Mouse (Mus musculus) cerebellum, adult 9-11 months (tissue): ENCODE data around the gene Aox1.

ENCODE experiments used
- DNase-seq: peaks from one replicate; pipeline ENCODE4 v3.0.0; 2022

The Aox1 gene

DNA sequence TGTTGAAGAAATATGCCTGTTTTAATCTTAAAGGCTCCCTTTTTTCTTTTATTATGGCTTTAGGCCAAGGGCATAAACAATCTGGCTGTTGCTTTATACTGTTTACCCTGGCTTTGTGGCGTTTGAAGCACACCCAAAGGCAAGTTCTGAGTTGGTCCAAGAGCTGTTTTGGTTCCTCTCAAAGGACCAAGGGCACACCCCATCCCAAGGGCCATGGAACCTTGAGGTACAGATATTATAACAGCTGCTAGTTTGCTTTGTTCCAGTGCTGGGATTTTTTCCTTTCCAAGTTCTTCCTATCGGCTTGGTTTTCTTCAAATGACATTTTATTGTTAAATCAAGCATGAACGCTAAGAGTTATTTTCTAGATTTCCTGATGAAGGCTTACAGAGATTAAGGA, 35.9 kb downstream of the Aox1 start:
- DNase-seq, result no peak

DNA sequence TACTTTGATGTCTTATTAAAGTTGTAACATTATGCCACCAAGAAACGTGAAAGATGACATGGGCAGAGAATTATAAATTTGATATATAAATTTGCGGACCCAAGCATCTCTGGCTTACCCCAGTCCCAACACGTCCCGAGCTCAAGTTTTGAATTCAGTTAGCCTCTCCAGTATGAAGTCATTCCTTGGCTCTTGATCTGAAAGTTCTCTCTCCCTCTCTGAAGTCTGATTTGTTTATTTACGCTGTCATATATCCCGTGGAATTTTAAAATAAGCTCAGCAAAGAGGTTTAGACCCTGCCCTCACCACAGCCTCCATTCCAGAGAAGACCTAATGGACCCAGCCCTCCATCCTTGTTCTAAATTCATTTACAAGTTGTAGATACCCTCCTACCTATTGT, 39.5 kb downstream of the Aox1 start:
- no peak for DNase-seq

- no peak for DNase-seq
Observed at GRCm38 (mm10) chr1:58070091-58070490, 40.4 kb downstream of the Aox1 start.

- DNase-seq, result no peak
Observed at GRCm38 (mm10) chr1:58071006-58071405, 41.3 kb downstream of the Aox1 start.

DNA sequence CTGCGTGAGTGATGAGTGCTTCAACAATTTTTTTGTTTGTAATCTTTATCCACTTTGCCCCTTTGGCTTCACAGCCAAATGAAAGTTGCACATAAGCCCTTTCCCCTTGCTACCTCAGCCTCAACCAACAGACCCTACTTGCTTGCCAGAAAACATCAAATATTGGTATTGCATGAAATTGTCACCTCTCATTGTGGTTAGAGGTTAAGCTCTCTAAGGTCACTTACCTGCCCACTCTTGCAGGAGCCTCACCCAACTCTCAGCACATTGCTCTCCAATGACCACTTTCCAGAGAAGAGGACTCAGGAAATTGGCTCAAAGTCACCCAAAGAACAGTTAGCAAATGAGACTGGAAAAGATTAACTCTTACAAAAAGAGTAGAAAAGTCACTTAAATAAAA, 41.8 kb downstream of the Aox1 start:
- no peak for DNase-seq

DNA sequence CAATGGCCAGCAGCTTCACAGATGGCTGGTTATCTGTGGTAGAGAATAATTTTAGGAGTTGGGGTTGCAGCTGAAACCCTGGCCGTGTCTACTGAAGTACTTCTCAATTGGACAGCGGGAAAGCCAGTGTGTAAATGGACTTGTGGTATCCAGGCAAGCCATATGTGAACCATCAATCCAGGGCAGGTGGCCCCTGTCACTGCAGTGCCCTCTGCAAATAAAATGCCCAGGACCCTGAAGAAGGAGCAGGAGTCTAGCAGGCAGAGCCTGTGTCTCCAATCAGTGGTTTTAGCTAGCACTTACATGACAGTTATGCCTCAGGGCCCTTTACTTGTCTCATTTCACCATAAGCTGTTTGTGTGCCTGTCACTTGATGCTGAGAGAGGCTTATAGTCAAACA, 42.7 kb downstream of the Aox1 start:
- no peak for DNase-seq

GRCm38 (mm10) chr1:58072991-58073730, 43.4 kb downstream of the Aox1 start:
- DNase-seq, result no peak

- no peak for DNase-seq
Observed at GRCm38 (mm10) chr1:58074266-58074665, 44.5 kb downstream of the Aox1 start.

DNA sequence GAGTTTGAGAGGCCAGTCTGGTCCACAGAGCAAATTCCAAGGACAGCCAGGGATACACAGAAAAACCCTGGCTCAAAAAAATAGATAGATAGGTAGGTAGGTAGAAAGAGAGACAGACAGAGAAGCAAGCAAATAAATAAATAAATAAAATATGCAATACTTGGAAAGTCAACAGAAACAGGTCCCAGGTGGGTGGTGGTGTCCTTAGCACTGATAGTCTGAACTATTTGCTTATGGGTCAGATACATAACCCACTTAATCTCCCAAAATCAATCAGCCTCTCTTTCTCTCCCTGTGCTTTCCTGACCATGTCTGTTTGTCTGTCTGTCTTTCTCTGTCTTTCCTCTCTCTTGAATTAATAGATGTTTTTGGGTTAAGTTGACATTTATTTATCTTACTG, 48.2 kb downstream of the Aox1 start:
- no peak for DNase-seq

DNA sequence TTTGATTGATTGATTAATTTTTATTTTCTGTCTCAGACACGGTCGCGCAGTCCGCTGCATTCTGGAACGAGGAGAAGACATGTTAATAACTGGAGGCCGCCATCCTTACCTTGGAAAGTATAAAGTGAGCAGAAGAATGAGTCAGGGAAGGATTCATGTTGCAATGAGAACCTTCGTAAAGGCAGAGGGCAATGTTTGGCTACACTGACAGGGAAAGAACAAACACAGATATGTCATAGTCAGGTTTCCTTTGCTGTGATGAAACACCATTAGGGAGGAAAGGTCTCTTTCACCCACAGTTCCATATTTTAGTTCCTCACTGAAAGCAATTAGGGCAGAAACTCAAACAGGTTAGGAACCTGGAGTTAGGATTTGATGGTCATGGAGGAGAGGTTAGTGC, 48.7 kb downstream of the Aox1 start:
- DNase-seq, result no peak

DNA sequence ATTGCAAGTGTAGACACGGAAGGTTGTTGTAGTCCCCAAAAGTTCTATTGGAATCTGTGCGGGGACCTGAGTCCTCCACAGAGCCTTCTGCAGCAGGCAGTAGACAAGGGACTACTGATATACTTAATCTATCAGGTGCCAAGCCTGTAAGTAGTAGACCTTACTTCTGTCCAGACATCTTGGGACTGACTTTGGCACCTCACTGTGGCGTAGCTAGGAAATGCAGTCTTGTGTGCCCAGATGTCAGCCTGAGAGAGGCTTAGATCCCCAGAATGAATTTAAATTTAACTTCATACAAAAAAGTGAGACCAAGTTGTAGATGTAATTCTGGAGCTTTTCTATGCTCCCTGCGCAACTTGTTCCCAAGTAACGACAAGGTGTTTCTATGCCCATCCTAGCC, 50.0 kb downstream of the Aox1 start:
- DNase-seq, result no peak

DNA sequence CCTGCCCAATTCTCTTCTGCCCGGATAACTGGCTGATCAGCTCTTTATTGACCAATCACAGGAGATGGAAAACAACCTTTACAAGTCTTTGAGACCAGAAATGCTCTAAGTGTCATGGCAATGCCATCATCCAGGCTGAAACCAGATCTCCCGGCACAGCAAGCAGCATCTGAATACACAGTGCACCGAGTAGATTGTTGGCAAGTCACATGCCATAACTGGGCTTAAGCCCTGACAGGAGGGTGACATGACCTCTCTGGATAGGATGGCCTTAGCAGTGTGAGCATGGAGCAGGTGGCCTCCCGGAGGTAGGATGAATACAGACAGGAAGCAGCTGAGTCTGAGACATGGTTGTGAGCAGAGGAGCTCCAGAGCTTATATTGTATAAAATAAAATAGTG, 50.7 kb downstream of the Aox1 start:
- no peak for DNase-seq

DNA sequence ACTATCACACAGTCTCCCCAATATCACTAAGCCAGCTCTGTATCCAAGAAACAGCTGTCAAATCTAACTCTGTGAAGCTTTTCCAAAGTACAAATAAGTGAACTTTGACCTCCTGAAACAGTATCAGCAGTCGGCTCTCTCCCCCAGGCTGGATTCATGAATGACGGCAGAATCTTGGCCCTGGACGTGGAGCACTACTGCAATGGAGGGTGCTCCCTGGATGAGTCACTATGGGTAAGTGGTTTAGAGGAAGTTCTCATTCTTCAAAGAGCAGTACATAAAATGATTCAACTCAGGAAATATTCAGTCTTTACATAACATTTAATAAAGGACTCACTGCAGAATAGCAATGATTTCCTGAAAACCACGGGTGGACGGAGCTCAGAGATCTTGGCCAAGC, 51.6 kb downstream of the Aox1 start:
- DNase-seq, result no peak

- no peak for DNase-seq
Observed at GRCm38 (mm10) chr1:58089316-58089715, 59.6 kb downstream of the Aox1 start.

GRCm38 (mm10) chr1:58090191-58090590, 60.5 kb downstream of the Aox1 start:
- no peak for DNase-seq

DNA sequence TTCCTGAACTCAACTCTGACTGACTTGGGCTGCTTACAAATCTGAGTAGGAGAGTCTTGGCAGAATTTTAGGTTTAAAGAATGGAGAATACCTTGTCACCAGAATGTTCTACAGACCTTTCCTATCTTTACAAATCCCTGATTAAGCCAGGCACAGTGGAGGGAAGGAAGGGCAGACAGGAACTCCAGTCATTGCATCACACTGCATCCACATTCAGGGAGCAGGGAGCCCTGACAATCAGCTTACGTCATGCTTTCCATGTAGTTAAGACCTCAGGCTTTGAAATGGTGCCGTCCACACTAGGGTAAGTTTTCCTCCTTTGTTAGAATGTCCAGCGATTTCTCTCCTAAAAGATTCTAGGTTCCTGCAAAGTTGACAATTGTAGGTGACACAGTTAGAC, 61.5 kb downstream of the Aox1 start:
- no peak for DNase-seq

GRCm38 (mm10) chr1:58091992-58092560, 62.3 kb downstream of the Aox1 start:
- DNase-seq, result no peak

- DNase-seq, result no peak
Observed at GRCm38 (mm10) chr1:58097338-58097737, 67.6 kb downstream of the Aox1 start.

- no peak for DNase-seq
Observed at GRCm38 (mm10) chr1:58099119-58099518, 69.4 kb downstream of the Aox1 start.

- no peak for DNase-seq
Observed at GRCm38 (mm10) chr1:58101531-58102146, 71.9 kb downstream of the Aox1 start.

DNA sequence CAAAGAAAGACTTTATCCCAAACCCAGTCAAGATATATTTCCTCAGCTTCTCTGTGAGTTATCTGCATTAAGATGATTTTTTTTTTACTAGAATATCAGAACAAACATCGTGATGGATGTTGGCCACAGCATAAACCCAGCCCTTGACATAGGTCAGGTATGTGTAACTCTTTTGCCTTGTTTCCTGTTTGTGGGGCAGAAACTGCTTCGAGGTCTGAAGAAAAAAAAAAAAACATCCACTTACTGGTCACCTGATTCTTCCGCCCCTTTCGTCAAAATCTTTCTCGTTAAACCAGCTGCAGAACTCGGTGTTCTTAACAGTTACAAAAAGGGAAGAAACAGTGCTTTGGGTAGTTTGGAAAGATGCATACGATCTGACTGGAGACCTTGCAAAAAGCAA, 72.8 kb downstream of the Aox1 start:
- DNase-seq, result no peak

- no peak for DNase-seq
Observed at GRCm38 (mm10) chr1:58105685-58106084, 76.0 kb downstream of the Aox1 start.

- no peak for DNase-seq
Observed at GRCm38 (mm10) chr1:58107066-58107465, 77.3 kb downstream of the Aox1 start.

- no peak for DNase-seq
Observed at GRCm38 (mm10) chr1:58110241-58110640, 80.5 kb downstream of the Aox1 start.

DNA sequence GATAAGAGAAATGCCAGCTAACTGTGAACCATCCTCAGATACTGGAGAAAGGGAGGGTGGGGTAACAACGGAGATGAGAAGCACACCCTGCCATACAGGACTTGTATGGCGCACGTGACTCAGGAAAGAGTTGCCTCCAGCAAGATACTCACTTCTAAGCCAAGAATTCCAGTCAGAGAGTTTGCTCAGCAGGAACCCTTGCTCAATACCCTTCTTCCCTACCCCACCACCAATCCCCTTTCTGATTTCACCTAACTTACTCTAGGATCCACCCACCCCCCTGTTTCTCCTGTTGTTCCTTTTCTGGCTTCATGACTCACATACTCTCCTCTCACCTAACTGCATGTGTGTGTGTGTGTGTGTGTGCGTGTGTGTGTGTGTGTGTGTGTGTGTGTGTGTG, 81.6 kb downstream of the Aox1 start:
- no peak for DNase-seq
